Mouse (Mus musculus) C2C12 (cell line): ENCODE results near the gene Hyal3. TPM values are rescaled to one million over a fixed set of nuclear protein-coding genes. Genes with fewer than 3 reads are reported as not detected.

Experiments used
- H3K27me3 ChIP-seq: one replicate; pipeline ENCODE4 v1.6.1; 2011; ENCODE audit not compliant: control insufficient read depth, insufficient read depth, insufficient read length
- H3K36me3 ChIP-seq: one replicate; pipeline ENCODE4 v1.6.1; 2011; ENCODE audit not compliant: control insufficient read depth, insufficient read depth
- H3K4me3 ChIP-seq: one replicate; pipeline ENCODE4 v1.5.1; 2011; ENCODE audit warnings: mild to moderate bottlenecking, control low read depth; ENCODE audit not compliant: poor library complexity, insufficient read depth, severe bottlenecking
- H3K79me2 ChIP-seq: one replicate; pipeline ENCODE4 v1.6.1; 2011; ENCODE audit not compliant: control insufficient read depth, insufficient read depth
- H3K79me3 ChIP-seq: one replicate; pipeline ENCODE4 v1.6.1; 2011; ENCODE audit warnings: low read depth, control low read depth
- H3ac ChIP-seq: one replicate; pipeline ENCODE3; 2011; ENCODE audit warnings: low read depth; ENCODE audit not compliant: control insufficient read depth, insufficient read length
- CEBPB ChIP-seq: IDR thresholded peaks from one replicate; pipeline ENCODE4 v1.6.1; 2011; ENCODE audit warnings: low read depth, mild to moderate bottlenecking, control low read depth, moderate library complexity
- CTCF ChIP-seq: IDR thresholded peaks from one replicate; pipeline ENCODE4 v1.5.1; 2011; ENCODE audit not compliant: control insufficient read depth, insufficient read depth, insufficient read length
- FOSL1 ChIP-seq: IDR thresholded peaks from one replicate; pipeline ENCODE4 v1.8.0; 2011; ENCODE audit warnings: mild to moderate bottlenecking, low read length; ENCODE audit not compliant: poor library complexity, insufficient read depth, severe bottlenecking
- MAX ChIP-seq: IDR thresholded peaks from one replicate; pipeline ENCODE4 v1.6.1; 2011; ENCODE audit warnings: mild to moderate bottlenecking, control low read depth
- MYOD1 ChIP-seq: IDR thresholded peaks from one replicate; pipeline ENCODE4 v1.6.1; 2011; ENCODE audit warnings: low read depth; ENCODE audit not compliant: control insufficient read depth, insufficient read length
- MYOG ChIP-seq: IDR thresholded peaks from one replicate; pipeline ENCODE4 v1.6.1; 2011; ENCODE audit not compliant: control insufficient read depth, insufficient read length; ENCODE audit errors: extremely low read depth
- USF1 ChIP-seq: IDR thresholded peaks from one replicate; pipeline ENCODE4 v1.6.1; 2011; ENCODE audit warnings: low read depth, mild to moderate bottlenecking, control low read depth, moderate library complexity
- polyA plus RNA-seq: library from polyadenylated mRNA; unstranded; fragments of >200 nt; fragmentation: generic; extraction: Trizol; gene quantifications from one replicate; pipeline ENCODE4 v1.2.1, GENCODE M21; 2012; ENCODE audit warnings: missing spikeins

Gene Hyal3
- polyA plus RNA-seq, 1 experiment = 0.28 TPM

GRCm38 (mm10) chr9:107633661-107634405 lies 53.2 kb downstream of the Hyal3 start:
- Histone ChIP-seq H3K36me3 (peaks cover 4% of the 10 kb centered on the region), H3K79me3 (peaks cover 49% of the 10 kb centered on the region), H3ac (peak overlapping the region; percentile 83), H3K4me3 (peak overlapping the region; percentile 82), H3K27me3 (no peaks in the 10 kb centered on the region), H3K79me2 (peaks cover 63% of the 10 kb centered on the region)
- TF ChIP-seq MAX (no peak), CEBPB (no peak), CTCF (no peak), USF1 (no peak), FOSL1 (no peak), MYOG (no peak), MYOD1 (no peak)

- no peaks in the 10 kb centered on the region for H3K27me3 ChIP-seq
- H3K36me3 ChIP-seq = peaks cover 4% of the 10 kb centered on the region
- H3K79me3 ChIP-seq = peaks cover 45% of the 10 kb centered on the region
- H3K79me2 ChIP-seq = peaks cover 55% of the 10 kb centered on the region
- H3ac ChIP-seq = peak overlapping the region; percentile 83
- TF ChIP-seq MAX (no peak), FOSL1 (no peak), CTCF (no peak), MYOD1 (no peak), USF1 (no peak), CEBPB (no peak), MYOG (no peak)
- H3K4me3 ChIP-seq = peak overlapping the region; percentile 82
Observed at GRCm38 (mm10) chr9:107634406-107635278, 54.0 kb downstream of the Hyal3 start.

GRCm38 (mm10) chr9:107635279-107636028 lies 54.8 kb downstream of the Hyal3 start, which contains the start of gene Gnai2:
Gene Gnai2, minus strand, starts transcription at chr9:107635367.
- TF ChIP-seq USF1 = peak; percentile 72
- TF ChIP-seq CEBPB = no peak
- H3K4me3 ChIP-seq = peak within 1 kb of the TSS; percentile 82

More at GRCm38 (mm10) chr9:107635279-107636028, 54.8 kb downstream of the Hyal3 start, which contains the start of gene Gnai2:
- H3K79me3 ChIP-seq = peaks cover 38% of the 10 kb centered on the region
- H3ac ChIP-seq = peak within 1 kb of the TSS; percentile 83
- no peaks in the 10 kb centered on the region for H3K27me3 ChIP-seq
- peaks cover 46% of the 10 kb centered on the region for H3K79me2 ChIP-seq
- H3K36me3 ChIP-seq = peaks cover 4% of the 10 kb centered on the region

Other genes with a start within 250 kb of the Hyal3 start
- 14.1 TPM for gene Hemk1, start 242.5 kb upstream of the Hyal3 start, polyA plus RNA-seq
- gene 6430571L13Rik, start 240.2 kb upstream of the Hyal3 start, polyA plus RNA-seq = 0.04 TPM
- gene Cacna2d2, start 181.2 kb upstream of the Hyal3 start, polyA plus RNA-seq = 0.01 TPM
- 33.4 TPM for gene Tmem115, start 46.9 kb upstream of the Hyal3 start, polyA plus RNA-seq
- gene Cyb561d2, start 38.6 kb upstream of the Hyal3 start, polyA plus RNA-seq = 23.7 TPM
- gene Nprl2, start 38.6 kb upstream of the Hyal3 start, polyA plus RNA-seq = 12.8 TPM
- 0.43 TPM for gene Zmynd10, start 33.5 kb upstream of the Hyal3 start, polyA plus RNA-seq
- 89.7 TPM for gene Rassf1, start 29.3 kb upstream of the Hyal3 start, polyA plus RNA-seq
- 15.9 TPM for gene Tusc2, start 17.6 kb upstream of the Hyal3 start, polyA plus RNA-seq
- gene Hyal2, start 12.9 kb upstream of the Hyal3 start, polyA plus RNA-seq = 59.7 TPM
- gene Hyal1, start 3.9 kb upstream of the Hyal3 start, polyA plus RNA-seq = 1.2 TPM
- 8.2 TPM for gene Naa80, start 1.9 kb upstream of the Hyal3 start, polyA plus RNA-seq
- gene Ifrd2, start 6.8 kb downstream of the Hyal3 start, polyA plus RNA-seq = 71.7 TPM
- 13.7 TPM for gene Sema3b, start 28.4 kb downstream of the Hyal3 start, polyA plus RNA-seq
- gene Gnai2, start 54.5 kb downstream of the Hyal3 start, polyA plus RNA-seq = 449 TPM
- gene Slc38a3, start 88.7 kb downstream of the Hyal3 start, polyA plus RNA-seq = 0.01 TPM
- 0.01 TPM for gene Gnat1, start 98.9 kb downstream of the Hyal3 start, polyA plus RNA-seq
- 0.36 TPM for gene Sema3f, start 129.7 kb downstream of the Hyal3 start, polyA plus RNA-seq
- 29.8 TPM for gene Rbm5, start 190.2 kb downstream of the Hyal3 start, polyA plus RNA-seq